Mouse (Mus musculus): Measurements from ENCODE around the gene Scnn1a. TPM values are rescaled to one million over a fixed set of nuclear protein-coding genes. Genes with fewer than 3 reads are reported as not detected.
A peak's percentile ranks its signal among the peaks of the same experiment; 100 is the strongest.

Gene Scnn1a
- total and polyA plus RNA-seq, 2 experiments from 2014 or later: 1.2 to 1.7 TPM

DNA sequence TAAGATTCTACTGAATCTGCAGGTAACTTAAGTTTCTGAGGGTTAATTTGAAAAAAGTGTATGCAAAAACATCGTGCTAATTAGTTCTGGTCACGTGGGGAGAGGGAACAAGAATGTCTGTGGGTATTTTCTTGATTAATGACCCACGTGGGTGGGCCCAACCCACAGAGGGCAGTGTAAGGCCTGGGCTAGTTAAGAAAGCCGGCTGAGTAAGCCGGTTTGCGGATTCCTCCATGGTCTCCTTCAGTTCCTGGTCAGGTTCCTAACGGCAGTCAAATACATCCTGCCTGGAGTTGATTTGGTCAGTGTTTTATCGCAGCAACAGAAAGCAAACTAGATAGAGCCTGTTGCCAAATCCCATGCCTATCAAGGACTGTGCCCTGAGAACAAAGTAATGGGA, 36.2 kb upstream of the Scnn1a start:
- H3K9ac ChIP-seq (replicated peaks; ENCODE audit: low read length): no peak overlapping the region
- no peak overlapping the region for H3K4me2 ChIP-seq (ENCODE audit: low read depth, low read length)
- H3K4me3 ChIP-seq (ENCODE audit: low read length): no peak overlapping the region
- H3K9me3 ChIP-seq (ENCODE audit: low read length): no peaks in the 10 kb centered on the region
- H3K4me1 ChIP-seq (ENCODE audit: insufficient read depth, low read length): no peaks in the 10 kb centered on the region
- WGBS: 47% methylated on average over 8 of the region's 8 CpGs
- DNase-seq (ENCODE audit: low spot score) (peak; percentile 7), ATAC-seq (no peak)
- no peak for TF ChIP-seq CTCF (IDR thresholded peaks at IDR 0.05; ENCODE audit: low read depth)
- H3K27me3 ChIP-seq (ENCODE audit: insufficient read depth, low read length): no peaks in the 10 kb centered on the region
- H3K27ac ChIP-seq: no peak overlapping the region
- no peaks in the 10 kb centered on the region for H3K36me3 ChIP-seq (ENCODE audit: insufficient read depth, low read length)

DNA sequence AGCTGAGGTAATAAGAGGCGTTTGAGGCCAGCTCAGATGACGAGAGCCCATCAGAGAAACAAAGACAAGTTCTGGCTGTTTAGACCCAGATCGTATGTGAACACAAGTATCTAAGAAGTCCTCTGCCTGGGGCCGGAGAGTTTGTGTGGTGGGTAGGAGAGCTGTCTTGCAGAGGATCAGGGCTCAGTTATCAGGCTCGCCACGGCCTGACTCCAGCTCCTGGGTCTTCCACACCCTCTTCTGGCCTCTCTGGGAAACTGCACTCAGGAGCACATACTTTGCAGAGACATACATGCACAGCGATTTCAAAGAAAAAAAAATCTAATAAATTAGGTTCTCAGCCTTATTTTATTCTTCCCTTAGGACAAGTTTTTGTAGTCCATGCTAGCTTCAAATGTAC, 35.7 kb upstream of the Scnn1a start:
- Histone ChIP-seq H3K36me3 (ENCODE audit: insufficient read depth, low read length) (no peaks in the 10 kb centered on the region), H3K27ac (no peak overlapping the region), H3K4me3 (ENCODE audit: low read length) (no peak overlapping the region), H3K4me2 (ENCODE audit: low read depth, low read length) (no peak overlapping the region), H3K4me1 (ENCODE audit: insufficient read depth, low read length) (no peaks in the 10 kb centered on the region), H3K9me3 (ENCODE audit: low read length) (no peaks in the 10 kb centered on the region), H3K27me3 (ENCODE audit: insufficient read depth, low read length) (no peaks in the 10 kb centered on the region), H3K9ac (replicated peaks; ENCODE audit: low read length) (no peak overlapping the region)
- 89% methylated on average over 7 of the region's 7 CpGs for WGBS
- DNase-seq (ENCODE audit: low spot score) (no peak), ATAC-seq (no peak)
- TF ChIP-seq CTCF (IDR thresholded peaks at IDR 0.05; ENCODE audit: low read depth): no peak

GRCm38 (mm10) chr6:125285890-125286289, 34.6 kb upstream of the Scnn1a start, which contains the start of gene Tuba3a:
Tuba3a (minus strand) TSS chr6:125286042.
- Histone ChIP-seq H3K27me3 (ENCODE audit: insufficient read depth, low read length) (no peaks in the 10 kb centered on the region), H3K4me2 (ENCODE audit: low read depth, low read length) (no peak within 1 kb of the TSS), H3K9me3 (ENCODE audit: low read length) (no peaks in the 10 kb centered on the region), H3K4me3 (ENCODE audit: low read length) (no peak within 1 kb of the TSS), H3K36me3 (ENCODE audit: insufficient read depth, low read length) (no peaks in the 10 kb centered on the region), H3K27ac (no peak within 1 kb of the TSS), H3K9ac (replicated peaks; ENCODE audit: low read length) (no peak within 1 kb of the TSS), H3K4me1 (ENCODE audit: insufficient read depth, low read length) (no peaks in the 10 kb centered on the region)
- DNase-seq (ENCODE audit: low spot score): no peak
- TF ChIP-seq CTCF (IDR thresholded peaks at IDR 0.05; ENCODE audit: low read depth): no peak
- 96% methylated on average over 22 of the region's 22 CpGs for WGBS
- ATAC-seq: no peak

GRCm38 (mm10) chr6:125286944-125287343, 33.5 kb upstream of the Scnn1a start:
- H3K9me3 ChIP-seq (ENCODE audit: low read length): no peaks in the 10 kb centered on the region
- H3K4me3 ChIP-seq (ENCODE audit: low read length): no peak overlapping the region
- DNase-seq (ENCODE audit: low spot score) (no peak), ATAC-seq (no peak)
- TF ChIP-seq CTCF (IDR thresholded peaks at IDR 0.05; ENCODE audit: low read depth): no peak
- no peaks in the 10 kb centered on the region for H3K36me3 ChIP-seq (ENCODE audit: insufficient read depth, low read length)
- H3K4me1 ChIP-seq (ENCODE audit: insufficient read depth, low read length): no peaks in the 10 kb centered on the region
- no peak overlapping the region for H3K4me2 ChIP-seq (ENCODE audit: low read depth, low read length)
- H3K27me3 ChIP-seq (ENCODE audit: insufficient read depth, low read length): no peaks in the 10 kb centered on the region
- WGBS: 80% methylated on average over 4 of the region's 4 CpGs
- H3K27ac ChIP-seq: no peak overlapping the region
- no peak overlapping the region for H3K9ac ChIP-seq (replicated peaks; ENCODE audit: low read length)

DNA sequence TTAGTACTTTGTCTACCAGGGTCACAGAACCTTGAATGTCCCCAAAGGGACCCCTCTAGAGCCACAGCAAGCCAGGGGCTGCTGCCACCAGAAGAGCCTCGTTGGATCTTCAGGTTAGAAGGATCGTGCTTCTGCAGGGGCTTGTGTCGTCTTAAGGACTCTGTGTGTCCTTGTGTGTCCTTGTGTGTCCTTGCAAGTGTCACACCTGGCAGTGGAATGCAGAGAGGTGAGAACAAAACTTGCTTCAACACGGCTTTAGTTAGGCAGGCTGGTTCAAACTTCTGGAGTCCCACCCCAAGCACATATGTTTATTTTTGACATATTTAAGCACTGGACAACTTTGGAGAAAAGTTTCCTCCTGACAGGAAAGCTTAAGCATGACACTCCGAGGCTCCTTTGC, 31.7 kb upstream of the Scnn1a start:
- ATAC-seq (no peak), DNase-seq (ENCODE audit: low spot score) (no peak)
- H3K9me3 ChIP-seq (ENCODE audit: low read length): 0 out of 2 replicates have a peak, but pooled peaks cover 2% of the 10 kb centered on the region
- TF ChIP-seq CTCF (IDR thresholded peaks at IDR 0.05; ENCODE audit: low read depth): no peak
- H3K27ac ChIP-seq: no peak overlapping the region
- H3K4me3 ChIP-seq (ENCODE audit: low read length): no peak overlapping the region
- no peak overlapping the region for H3K4me2 ChIP-seq (ENCODE audit: low read depth, low read length)
- no peak overlapping the region for H3K9ac ChIP-seq (replicated peaks; ENCODE audit: low read length)
- H3K4me1 ChIP-seq (ENCODE audit: insufficient read depth, low read length): no peaks in the 10 kb centered on the region
- H3K36me3 ChIP-seq (ENCODE audit: insufficient read depth, low read length): no peaks in the 10 kb centered on the region
- WGBS: 80% methylated on average over 5 of the region's 5 CpGs
- H3K27me3 ChIP-seq (ENCODE audit: insufficient read depth, low read length): no peaks in the 10 kb centered on the region

- Histone ChIP-seq H3K9ac (replicated peaks; ENCODE audit: low read length) (no peak overlapping the region), H3K27me3 (ENCODE audit: insufficient read depth, low read length) (no peaks in the 10 kb centered on the region), H3K4me3 (ENCODE audit: low read length) (no peak overlapping the region), H3K9me3 (ENCODE audit: low read length) (0 out of 2 replicates have a peak, but pooled peaks cover 2% of the 10 kb centered on the region), H3K27ac (no peak overlapping the region), H3K4me2 (ENCODE audit: low read depth, low read length) (no peak overlapping the region), H3K36me3 (ENCODE audit: insufficient read depth, low read length) (no peaks in the 10 kb centered on the region), H3K4me1 (ENCODE audit: insufficient read depth, low read length) (no peaks in the 10 kb centered on the region)
- WGBS: 81% methylated on average over 4 of the region's 4 CpGs
- no peak for ATAC-seq
- no peak for TF ChIP-seq CTCF (IDR thresholded peaks at IDR 0.05; ENCODE audit: low read depth)
- DNase-seq (ENCODE audit: low spot score): no peak
These were observed 29.1 kb upstream of the Scnn1a start for GRCm38 (mm10) chr6:125291329-125291728.

- Histone ChIP-seq H3K27ac (no peak overlapping the region), H3K9ac (replicated peaks; ENCODE audit: low read length) (no peak overlapping the region), H3K4me2 (ENCODE audit: low read depth, low read length) (no peak overlapping the region), H3K27me3 (ENCODE audit: insufficient read depth, low read length) (no peaks in the 10 kb centered on the region), H3K36me3 (ENCODE audit: insufficient read depth, low read length) (no peaks in the 10 kb centered on the region), H3K9me3 (ENCODE audit: low read length) (0 out of 2 replicates have a peak, but pooled peaks cover 2% of the 10 kb centered on the region), H3K4me1 (ENCODE audit: insufficient read depth, low read length) (no peaks in the 10 kb centered on the region), H3K4me3 (ENCODE audit: low read length) (no peak overlapping the region)
- WGBS: 91% methylated on average over 7 of the region's 7 CpGs
- ATAC-seq (no peak), DNase-seq (ENCODE audit: low spot score) (no peak)
- no peak for TF ChIP-seq CTCF (IDR thresholded peaks at IDR 0.05; ENCODE audit: low read depth)
These were observed 28.2 kb upstream of the Scnn1a start for GRCm38 (mm10) chr6:125292256-125292655.
